Mouse (Mus musculus) liver, embryonic 14.5 days (tissue): Measurements from ENCODE around the gene Mpzl2.

ENCODE experiments used
- CTCF ChIP-seq: IDR thresholded peaks from 2 replicates; pipeline ENCODE4 v1.5.1; 2016; ENCODE audit warnings: antibody characterized with exemption, low read depth, control low read depth
- EP300 ChIP-seq: IDR thresholded peaks from 2 replicates; pipeline ENCODE4 v1.6.1; 2016; ENCODE audit warnings: antibody characterized with exemption, low read depth

GRCm38 (mm10) chr9:45023638-45024037 is 16.0 kb upstream of the Mpzl2 start:
- TF ChIP-seq CTCF (no peak), EP300 (no peak)
